Mouse (Mus musculus) kidney, adult 8-10 months (tissue): Measurements from ENCODE around the gene Gm26992.
"Not testable (repeated sequence)": the region's sequence is repeated elsewhere in the genome, so short reads cannot be mapped to it uniquely, and the experiment has no call there.

Experiments used
- DNase-seq, 2 experiments: peaks; one replicate each; pipeline ENCODE4 v3.0.0; 2022

The Gm26992 gene

GRCm38 (mm10) chrX:103421710-103422109 is at the start of gene Gm26992:
Gene Gm26992, plus strand, starts transcription at chrX:103422010.
- no peak for DNase-seq

- DNase-seq = peak in 1 of 2 experiments; percentile 8
Observed at GRCm38 (mm10) chrX:103374250-103374649, 47.6 kb upstream of the Gm26992 start.

- no peak for DNase-seq
Observed at GRCm38 (mm10) chrX:103384528-103384927, 37.3 kb upstream of the Gm26992 start.

- DNase-seq = no peak
Observed at GRCm38 (mm10) chrX:103388131-103388530, 33.7 kb upstream of the Gm26992 start.

- DNase-seq = no peak
Observed at GRCm38 (mm10) chrX:103393841-103394240, 28.0 kb upstream of the Gm26992 start.

- DNase-seq = no peak
Observed at GRCm38 (mm10) chrX:103405021-103405420, 16.8 kb upstream of the Gm26992 start.

GRCm38 (mm10) chrX:103414167-103414566 is 7.6 kb upstream of the Gm26992 start, which contains the start of gene Tsx:
Gene Tsx, plus strand, starts transcription at chrX:103414467.
- no peak for DNase-seq

- DNase-seq = peak in 1 of 2 experiments; percentile 2
Observed at GRCm38 (mm10) chrX:103427677-103428076, 5.9 kb downstream of the Gm26992 start.

GRCm38 (mm10) chrX:103432293-103432692 is 10.5 kb downstream of the Gm26992 start:
- DNase-seq = no peak

- DNase-seq = no peak
Observed at GRCm38 (mm10) chrX:103438023-103438422, 16.2 kb downstream of the Gm26992 start.

GRCm38 (mm10) chrX:103440803-103441202 is 19.0 kb downstream of the Gm26992 start:
- DNase-seq = peak; percentile 2 to 35

- DNase-seq = peak; percentile 2 to 44
Observed at GRCm38 (mm10) chrX:103443755-103444154, 21.9 kb downstream of the Gm26992 start.

- DNase-seq = peak; percentile 2 to 38
Observed at GRCm38 (mm10) chrX:103447539-103448169, 25.8 kb downstream of the Gm26992 start.

- DNase-seq = not testable (repeated sequence)
Observed at GRCm38 (mm10) chrX:103448429-103448828, 26.6 kb downstream of the Gm26992 start.

- DNase-seq = not testable (repeated sequence)
Observed at GRCm38 (mm10) chrX:103448943-103449722, 27.3 kb downstream of the Gm26992 start.

GRCm38 (mm10) chrX:103452815-103453214 is 31.0 kb downstream of the Gm26992 start:
- no peak for DNase-seq

- peak in 1 of 2 experiments; percentile 7 for DNase-seq
Observed at GRCm38 (mm10) chrX:103460056-103460455, 38.2 kb downstream of the Gm26992 start.

GRCm38 (mm10) chrX:103468998-103469397 is 47.2 kb downstream of the Gm26992 start:
- DNase-seq = no peak

GRCm38 (mm10) chrX:103472346-103472745 is 50.5 kb downstream of the Gm26992 start:
- DNase-seq = no peak

- peak; percentile 44 to 53 for DNase-seq
Observed at GRCm38 (mm10) chrX:103477507-103477906, 55.7 kb downstream of the Gm26992 start.

- peak in 1 of 2 experiments; percentile 58 for DNase-seq
Observed at GRCm38 (mm10) chrX:103481243-103482096, 59.7 kb downstream of the Gm26992 start.

- no peak for DNase-seq
Observed at GRCm38 (mm10) chrX:103482097-103482451, 60.3 kb downstream of the Gm26992 start.

GRCm38 (mm10) chrX:103483047-103483446 is 61.2 kb downstream of the Gm26992 start:
- DNase-seq = peak in 1 of 2 experiments; percentile 63
